Mouse (Mus musculus) ES-Bruce4 (cell line): ENCODE results near the gene Celsr3.

Source experiments
- CTCF ChIP-seq: IDR thresholded peaks from one replicate; pipeline ENCODE4 v1.8.1; 2011; ENCODE audit warnings: low read depth, low read length
- EP300 ChIP-seq: IDR thresholded peaks from 2 replicates; pipeline ENCODE4 v1.6.1; 2011; ENCODE audit warnings: low read depth, low read length; ENCODE audit not compliant: insufficient read depth
- POLR2A ChIP-seq: IDR thresholded peaks from one replicate; pipeline ENCODE4 v1.8.1; 2011; ENCODE audit warnings: low read length; ENCODE audit not compliant: insufficient read depth

DNA sequence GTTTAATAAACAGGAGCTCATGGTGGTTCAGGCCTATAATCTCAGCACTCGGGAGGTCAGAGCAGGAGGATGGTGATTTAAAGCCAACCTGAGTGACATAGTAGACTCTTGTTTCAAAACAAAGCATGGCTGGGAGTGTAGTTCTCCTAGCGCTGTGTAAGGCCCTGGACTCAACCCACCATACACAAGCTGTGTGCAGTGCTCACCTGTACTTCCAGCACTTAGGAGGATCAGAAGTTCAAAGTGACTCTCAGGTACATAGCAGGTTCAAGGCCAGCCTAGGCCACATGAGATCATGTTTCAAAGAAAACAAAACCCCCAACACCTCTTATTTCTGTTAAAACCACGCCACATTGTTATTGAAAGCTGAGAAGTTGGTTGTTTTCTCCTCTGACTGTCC lies 37.4 kb upstream of the Celsr3 start:
- TF ChIP-seq CTCF = no peak
- TF ChIP-seq EP300 = no peak
- TF ChIP-seq POLR2A = no peak
